Mouse (Mus musculus): ENCODE results near the gene Pcbp3.

Pcbp3 gene

GRCm38 (mm10) chr10:76924441-76924840, 37.2 kb downstream of the Pcbp3 start:
- no peak for DNase-seq

GRCm38 (mm10) chr10:76918086-76918485, 43.6 kb downstream of the Pcbp3 start:
- no peak for DNase-seq

- DNase-seq, result no peak
These were observed 55.3 kb downstream of the Pcbp3 start for GRCm38 (mm10) chr10:76906434-76906833.

GRCm38 (mm10) chr10:76905935-76906341, 55.7 kb downstream of the Pcbp3 start:
- DNase-seq, result no peak

- DNase-seq, result no peak
These were observed 58.0 kb downstream of the Pcbp3 start for GRCm38 (mm10) chr10:76903694-76904093.

- DNase-seq, result peak in 1 of 2 experiments; percentile 29
These were observed 58.6 kb downstream of the Pcbp3 start for GRCm38 (mm10) chr10:76903099-76903498.

- DNase-seq, result peak; percentile 52 to 68
These were observed 59.1 kb downstream of the Pcbp3 start for GRCm38 (mm10) chr10:76902588-76902987.

DNA sequence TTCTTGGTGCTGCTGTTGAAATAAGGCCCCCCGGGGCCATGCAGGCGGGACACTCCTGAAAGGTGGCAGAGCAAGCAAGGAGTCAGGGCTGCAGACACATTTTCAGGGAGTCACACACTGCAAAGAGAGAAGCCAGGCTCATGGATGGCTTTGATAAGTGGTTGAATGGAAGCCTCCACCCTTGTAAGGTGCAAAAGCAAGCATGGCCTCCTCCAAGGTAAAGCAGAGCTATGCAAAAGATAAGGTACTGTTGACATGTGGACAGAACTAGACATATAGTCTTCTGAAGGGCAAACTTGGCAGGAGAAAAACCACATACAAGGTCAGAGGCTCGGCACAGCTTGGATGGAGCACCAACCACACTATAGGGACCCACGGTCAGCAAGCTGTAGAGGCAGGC, 63.3 kb downstream of the Pcbp3 start:
- no peak for DNase-seq

GRCm38 (mm10) chr10:76891456-76891855, 70.2 kb downstream of the Pcbp3 start:
- no peak for DNase-seq

- peak in 1 of 2 experiments; percentile 61 for DNase-seq
These were observed 78.0 kb downstream of the Pcbp3 start for GRCm38 (mm10) chr10:76883442-76884244.

- peak; percentile 81 to 83 for DNase-seq
These were observed 78.8 kb downstream of the Pcbp3 start for GRCm38 (mm10) chr10:76882644-76883441.

DNA sequence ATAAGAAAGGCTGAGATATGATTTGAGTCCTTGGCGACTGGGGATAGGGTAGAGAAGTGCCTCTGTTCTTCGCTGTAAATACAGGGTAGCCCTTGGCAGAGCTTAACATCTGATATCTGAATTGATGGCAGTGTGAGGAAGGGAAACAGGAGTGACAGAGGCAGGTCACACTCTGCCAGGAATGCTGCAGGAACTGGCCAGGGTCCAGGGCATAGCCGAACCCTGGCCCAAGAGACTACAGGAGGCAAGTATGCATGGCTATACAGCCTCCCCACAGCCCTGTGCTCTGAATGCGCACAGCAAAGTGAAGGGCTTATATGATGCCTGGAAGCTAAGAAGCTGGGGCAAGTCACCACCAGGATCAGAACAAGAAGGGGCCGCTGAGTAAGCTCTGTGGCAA, 79.8 kb downstream of the Pcbp3 start:
- DNase-seq, result peak; percentile 77 to 83

- DNase-seq, result no peak
These were observed 86.4 kb downstream of the Pcbp3 start for GRCm38 (mm10) chr10:76875310-76875709.

DNA sequence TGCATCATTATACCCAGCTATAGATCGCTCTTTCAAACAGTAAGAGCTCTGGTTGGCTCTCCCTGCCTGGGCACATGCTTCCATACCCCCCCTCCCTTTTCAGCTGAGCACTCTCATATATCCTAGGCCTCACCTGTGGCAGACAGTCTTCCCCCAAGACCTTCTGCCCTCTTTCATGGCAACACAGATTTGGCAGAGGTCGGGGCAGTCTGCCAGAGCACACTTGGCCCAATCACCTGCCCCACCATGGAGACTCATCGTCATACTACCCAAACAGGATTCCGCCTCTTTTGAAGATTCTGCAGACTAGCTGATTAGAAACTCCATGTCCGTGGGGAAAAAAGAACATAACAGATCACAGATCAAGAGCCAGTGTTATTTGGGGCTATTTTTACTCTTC, 86.8 kb downstream of the Pcbp3 start:
- peak in 1 of 2 experiments; percentile 36 for DNase-seq

DNA sequence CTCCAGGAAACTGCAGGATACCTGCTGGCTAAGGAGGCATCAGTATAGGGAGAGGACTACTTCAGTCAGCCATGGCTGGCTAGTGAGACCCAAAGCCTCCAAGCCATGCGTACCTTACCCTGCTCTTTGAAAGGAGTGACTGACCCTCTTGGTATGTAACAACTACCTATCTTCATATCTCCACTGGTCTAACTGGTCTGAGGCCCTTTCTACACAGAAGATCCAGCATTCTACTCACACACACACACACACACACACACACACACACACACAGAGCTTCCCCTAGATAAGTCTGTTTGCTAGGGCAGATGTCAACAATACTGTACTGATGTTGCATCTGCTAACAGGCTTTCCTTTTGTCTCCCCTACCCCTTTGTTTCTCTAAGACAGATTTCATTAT, 87.3 kb downstream of the Pcbp3 start:
- no peak for DNase-seq

DNA sequence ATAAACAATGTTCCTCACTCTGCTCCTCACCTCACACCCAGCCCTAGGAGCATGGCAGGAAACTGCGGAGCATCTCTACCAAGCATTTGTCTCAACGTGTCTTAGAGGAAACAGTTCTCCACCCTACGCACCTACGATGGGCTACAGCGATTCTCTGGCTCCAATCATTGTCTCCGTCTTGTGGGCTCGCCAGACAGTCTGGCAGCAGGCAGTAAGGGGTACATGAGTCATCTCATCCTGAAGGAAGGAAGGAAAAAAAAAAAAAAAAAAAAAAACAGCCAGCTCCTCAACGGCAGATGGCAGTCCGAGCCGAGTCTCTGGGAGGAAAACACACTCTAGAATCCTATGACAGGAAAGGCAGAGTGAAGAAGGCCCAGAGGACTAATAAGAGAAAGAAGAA, 87.7 kb downstream of the Pcbp3 start:
- DNase-seq, result peak; percentile 73 to 75

- DNase-seq, result peak in 1 of 2 experiments; percentile 32
These were observed 89.0 kb downstream of the Pcbp3 start for GRCm38 (mm10) chr10:76872736-76873135.

GRCm38 (mm10) chr10:76865936-76866335, 95.8 kb downstream of the Pcbp3 start:
- no peak for DNase-seq

GRCm38 (mm10) chr10:76860998-76861397, 100.7 kb downstream of the Pcbp3 start:
- DNase-seq, result no peak

- DNase-seq, result no peak
These were observed 102.1 kb downstream of the Pcbp3 start for GRCm38 (mm10) chr10:76859355-76860127.

GRCm38 (mm10) chr10:76857879-76858278, 103.8 kb downstream of the Pcbp3 start:
- peak in 1 of 2 experiments; percentile 52 for DNase-seq

GRCm38 (mm10) chr10:76846480-76846879, 115.2 kb downstream of the Pcbp3 start:
- DNase-seq, result peak in 1 of 2 experiments; percentile 51

- DNase-seq, result no peak
These were observed 116.8 kb downstream of the Pcbp3 start for GRCm38 (mm10) chr10:76844901-76845300.

All from cerebellum, postnatal 25 days (tissue).